Mouse (Mus musculus): ENCODE results near the gene Gm2663.
"Not testable (repeated sequence)": the region's sequence is repeated elsewhere in the genome, so short reads cannot be mapped to it uniquely, and the experiment has no call there.

Gene Gm2663

DNA sequence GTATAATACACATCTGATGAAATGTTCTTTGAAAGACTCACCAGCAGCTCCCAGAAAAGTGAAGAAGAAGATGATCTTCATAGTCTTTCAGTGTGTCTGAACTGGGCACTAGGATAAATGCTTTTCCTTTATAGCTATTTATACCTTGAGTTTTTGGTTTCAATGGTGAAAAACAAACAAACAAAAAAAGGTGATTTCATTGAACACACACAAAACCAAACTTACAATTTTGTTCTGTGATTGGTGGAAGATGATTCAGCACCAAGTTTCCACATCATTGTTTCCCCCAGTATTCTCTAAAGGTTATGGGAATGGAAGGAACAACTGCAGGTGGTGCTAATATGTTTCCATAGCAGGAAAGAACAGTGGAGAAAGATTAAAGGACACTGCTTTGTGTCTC lies at the start of gene Gm2663:
Gm2663 (minus strand) TSS at position 101 of the 400 bp plus-strand sequence.
- DNase-seq (ENCODE audit: low spot score in 2 of 2), result not testable (repeated sequence)

DNA sequence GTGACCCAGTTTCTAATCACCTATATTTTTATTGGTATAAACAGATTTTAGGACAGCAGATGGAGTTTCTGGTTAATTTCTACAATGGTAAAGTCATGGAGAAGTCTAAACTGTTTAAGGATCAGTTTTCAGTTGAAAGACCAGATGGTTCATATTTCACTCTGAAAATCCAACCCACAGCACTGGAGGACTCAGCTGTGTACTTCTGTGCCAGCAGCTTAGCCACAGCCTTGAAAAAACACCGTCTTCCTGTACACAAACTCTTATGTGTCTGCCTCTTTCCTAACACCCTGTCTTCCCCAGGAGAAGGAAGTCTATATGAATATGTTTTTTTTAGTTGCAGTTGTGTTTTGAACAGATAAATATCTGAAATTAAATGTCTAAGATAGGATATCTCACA lies 49.3 kb upstream of the Gm2663 start:
- DNase-seq (ENCODE audit: low spot score in 2 of 2), result no peak

DNA sequence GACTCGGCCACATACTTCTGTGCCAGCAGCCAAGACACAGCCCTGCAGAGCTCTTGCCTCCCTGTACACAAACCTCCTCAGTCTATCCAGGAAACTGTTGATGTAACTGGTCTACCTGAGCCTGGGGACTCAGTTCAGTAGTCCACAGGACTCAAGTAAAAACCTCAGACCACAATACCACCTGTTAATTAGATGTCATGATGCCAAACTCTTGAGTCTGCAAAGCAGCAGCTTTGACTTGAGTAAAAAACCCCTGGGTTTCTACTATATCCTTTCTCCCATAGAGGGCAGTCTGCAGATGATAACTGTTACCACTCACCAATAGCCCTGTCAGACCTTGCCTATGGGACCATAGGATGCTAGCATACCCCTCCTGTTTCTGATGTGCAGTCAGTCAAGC lies 48.7 kb upstream of the Gm2663 start:
- DNase-seq (ENCODE audit: low spot score in 2 of 2), result no peak

DNA sequence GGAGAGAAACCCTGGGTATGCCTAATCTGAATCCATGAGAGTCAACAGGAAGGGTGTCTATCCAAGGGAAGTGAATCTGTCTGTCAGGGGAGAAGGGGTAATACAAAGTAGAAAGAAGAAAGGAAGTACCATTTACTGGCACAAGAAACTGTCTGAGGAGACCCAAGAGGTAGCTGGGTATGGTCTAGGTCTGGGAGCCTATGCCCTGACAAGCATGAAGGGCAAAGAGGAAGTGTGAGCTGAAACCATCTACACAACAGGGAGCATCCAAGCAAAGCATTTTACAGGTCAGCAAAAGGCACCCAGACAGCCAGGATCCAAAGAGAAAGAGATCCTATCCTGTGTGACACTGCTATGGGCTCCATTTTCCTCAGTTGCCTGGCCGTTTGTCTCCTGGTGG lies 47.9 kb upstream of the Gm2663 start:
- DNase-seq (ENCODE audit: low spot score in 2 of 2), result no peak

DNA sequence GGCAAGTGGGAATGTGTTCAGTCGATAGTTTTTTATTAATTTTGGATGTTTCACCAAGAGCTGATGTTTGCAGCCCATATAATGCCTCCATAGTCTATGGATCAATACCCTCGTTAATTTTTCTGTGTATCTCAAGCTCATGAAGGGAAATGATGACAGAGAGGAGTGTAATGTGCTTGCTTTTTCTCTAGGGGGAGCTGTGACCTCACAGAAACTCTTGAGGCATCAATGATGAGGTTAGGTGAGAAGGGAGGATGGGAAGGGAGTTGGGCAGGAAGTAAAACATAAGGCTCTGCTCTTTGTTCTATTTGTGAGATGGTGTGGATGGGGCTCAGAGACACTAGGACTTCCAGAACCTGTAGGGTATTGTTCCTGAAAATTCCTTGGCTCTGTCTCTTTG lies 47.3 kb upstream of the Gm2663 start:
- DNase-seq (ENCODE audit: low spot score in 2 of 2), result no peak

DNA sequence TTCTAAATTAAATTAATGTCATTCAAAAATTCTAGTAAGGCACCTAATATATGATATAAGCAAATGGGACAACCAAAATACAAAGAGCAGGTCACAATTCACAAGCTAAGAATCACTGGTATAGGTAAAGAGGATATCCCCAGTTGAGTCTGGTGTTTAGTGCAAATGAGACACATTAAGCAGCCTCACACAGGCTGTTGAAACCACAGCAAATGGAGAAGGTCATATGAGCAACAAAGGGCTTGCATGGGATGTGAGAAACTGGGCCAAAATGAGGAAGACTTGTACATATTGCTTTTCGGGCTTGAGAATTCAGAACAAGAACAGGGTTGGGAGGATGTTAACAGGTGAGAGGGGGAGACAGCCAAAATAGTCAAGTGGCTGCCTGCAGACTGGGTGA lies 45.5 kb upstream of the Gm2663 start:
- DNase-seq (ENCODE audit: low spot score in 2 of 2), result no peak

DNA sequence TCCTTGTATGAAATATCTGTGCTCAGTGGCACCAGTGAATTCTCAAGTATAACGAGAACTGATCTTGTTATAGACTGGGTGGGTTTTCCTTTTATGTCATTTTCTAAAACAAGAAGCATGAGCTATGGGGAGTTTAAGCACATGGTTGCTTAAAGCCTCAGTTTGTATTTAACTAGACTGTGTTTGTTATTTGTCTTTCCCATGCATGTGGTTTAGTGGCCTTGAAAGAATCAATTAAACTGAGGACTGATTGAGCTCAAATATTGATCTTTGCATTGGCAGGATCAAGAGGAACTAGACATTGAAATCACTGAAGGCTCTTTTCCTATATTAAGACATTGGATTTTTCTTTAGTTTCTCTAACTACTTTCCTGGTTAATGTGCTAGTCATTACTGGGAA lies 45.0 kb upstream of the Gm2663 start:
- DNase-seq (ENCODE audit: low spot score in 2 of 2), result no peak

DNA sequence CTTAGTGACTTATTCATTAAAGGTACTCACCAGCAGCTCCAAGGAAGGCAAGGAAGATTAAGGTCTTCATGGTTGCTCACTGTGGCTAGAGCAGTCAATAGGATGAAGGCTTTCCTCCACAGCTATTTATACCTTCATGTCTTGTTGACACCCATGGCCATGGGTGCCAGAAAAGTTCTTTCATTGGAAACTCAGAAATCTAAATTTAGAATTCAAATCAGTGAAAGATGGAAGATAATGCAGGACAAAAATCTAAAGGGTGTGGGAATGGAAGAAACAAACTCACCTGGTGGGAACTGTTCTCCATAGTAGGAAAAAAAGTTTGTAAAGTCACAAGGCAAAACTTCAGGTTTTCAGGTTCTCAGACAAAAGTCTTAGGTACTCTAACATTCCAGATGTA lies 36.1 kb upstream of the Gm2663 start, which contains the start of gene 2210010C04Rik:
2210010C04Rik (minus strand) TSS at position 101 of the 400 bp plus-strand sequence.
- no peak for DNase-seq (ENCODE audit: low spot score in 2 of 2)

DNA sequence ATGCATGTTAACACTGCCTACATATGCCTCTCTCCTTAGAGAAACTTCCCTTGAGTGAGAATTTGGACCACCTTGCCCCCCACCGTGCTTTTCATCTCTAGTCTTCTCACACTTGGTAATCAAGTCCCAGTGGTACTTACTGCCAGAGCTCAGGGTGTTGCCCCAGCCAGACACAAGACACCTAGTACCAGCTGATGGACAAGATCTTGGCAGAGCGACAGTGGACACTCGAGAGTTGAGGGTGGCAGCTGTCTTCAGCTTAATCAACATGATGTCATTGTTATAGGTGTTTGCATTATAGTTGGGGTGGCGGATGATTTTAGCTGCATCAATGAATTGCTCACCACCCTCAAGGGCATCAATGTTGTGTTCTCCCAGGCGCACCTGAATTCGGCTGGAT lies 33.5 kb upstream of the Gm2663 start:
- no peak for DNase-seq (ENCODE audit: low spot score in 2 of 2)

DNA sequence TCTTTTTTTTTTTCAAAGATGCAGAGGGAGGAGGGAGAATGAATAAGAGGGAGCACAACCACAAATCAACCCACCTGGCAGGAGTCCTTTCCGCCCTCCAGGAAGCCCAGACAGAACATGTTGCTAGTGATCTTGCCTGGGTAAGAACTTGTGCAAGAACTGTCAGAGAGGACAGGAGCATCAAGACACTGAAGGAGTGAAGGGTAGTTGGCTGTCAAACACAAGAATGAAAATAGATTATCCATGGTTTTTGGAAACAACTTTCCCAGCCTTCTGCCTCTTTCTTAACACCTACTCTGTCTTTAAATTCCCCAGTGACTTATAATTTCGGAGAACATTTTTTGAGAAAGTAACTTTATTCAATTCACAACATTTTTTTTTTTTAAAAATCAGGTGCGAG lies 33.0 kb upstream of the Gm2663 start:
- no peak for DNase-seq (ENCODE audit: low spot score in 2 of 2)

DNA sequence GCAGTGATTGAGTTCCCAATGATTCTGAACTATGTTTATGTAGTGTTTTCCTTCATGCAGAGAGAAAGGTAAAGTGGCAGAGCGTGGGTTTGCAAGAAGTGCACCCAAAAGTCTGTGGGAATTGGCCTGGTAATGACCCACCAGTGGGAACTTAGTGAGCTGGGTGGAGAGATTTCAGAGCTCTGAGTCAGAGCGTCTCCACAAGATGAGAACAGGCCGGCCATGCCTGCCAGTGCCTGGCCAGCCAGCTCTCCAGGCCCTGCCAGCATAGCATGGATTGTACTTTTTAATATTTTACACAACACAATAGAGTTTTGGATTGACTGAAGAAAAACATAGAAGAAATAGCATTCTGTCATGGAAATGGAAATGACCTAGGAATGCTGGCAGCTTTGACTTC lies 31.5 kb upstream of the Gm2663 start:
- no peak for DNase-seq (ENCODE audit: low spot score in 2 of 2)

DNA sequence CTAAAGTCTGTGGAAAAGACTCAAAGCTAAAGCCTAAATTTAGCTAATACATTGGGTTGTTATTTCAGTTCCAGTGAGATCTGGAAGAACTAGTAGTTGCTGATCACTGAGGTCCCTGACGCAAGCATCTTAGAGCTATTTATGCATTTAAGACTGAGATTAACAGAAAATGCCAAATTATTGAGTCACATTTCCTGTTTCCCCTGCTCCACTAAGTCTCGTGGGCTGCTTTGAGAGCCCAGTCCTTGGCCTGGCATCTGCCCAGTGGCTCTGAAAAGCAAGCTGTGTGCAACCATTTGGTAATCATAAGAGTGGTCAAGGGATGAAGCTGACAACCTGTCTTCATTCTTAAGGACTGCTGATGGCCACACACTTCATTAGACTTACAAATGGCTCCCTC lies 27.8 kb upstream of the Gm2663 start:
- no peak for DNase-seq (ENCODE audit: low spot score in 2 of 2)

DNA sequence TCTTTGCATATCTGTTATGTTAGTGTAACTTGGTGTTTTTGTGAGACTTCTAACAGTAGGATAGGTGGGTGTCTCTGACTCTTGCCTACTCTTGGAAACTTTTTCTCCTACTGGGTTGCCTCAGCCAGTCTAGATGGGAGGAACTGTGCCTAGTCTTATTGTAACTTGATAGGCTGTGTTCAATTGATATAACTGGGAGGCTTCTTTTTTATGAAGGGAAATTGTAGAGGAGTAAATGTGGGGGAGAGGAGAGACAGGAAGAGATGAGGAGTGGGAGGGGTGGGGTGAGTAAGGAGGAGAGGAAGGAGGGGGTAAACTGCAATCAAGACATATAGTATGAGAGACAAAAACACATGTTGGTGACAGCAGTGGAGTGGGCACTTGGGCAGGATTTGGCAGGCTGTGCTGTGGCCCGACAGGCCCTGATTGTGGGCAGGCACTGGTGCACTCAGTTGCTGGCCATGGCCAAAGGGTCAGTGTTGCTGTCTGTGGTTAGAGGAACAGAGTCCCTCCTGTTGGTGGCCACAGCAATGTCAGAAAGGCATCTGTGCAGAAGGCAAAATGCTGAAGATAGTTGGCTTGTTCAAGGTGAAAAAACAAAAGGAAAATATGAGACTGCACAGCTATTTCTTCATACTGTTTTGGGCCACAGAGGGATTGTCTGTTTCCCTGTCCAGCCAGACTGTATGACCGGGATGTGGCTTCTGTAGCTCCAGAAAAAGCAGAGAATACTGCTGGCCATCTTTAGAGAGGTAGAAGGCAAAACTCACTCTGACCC lies 26.8 kb upstream of the Gm2663 start:
- no peak for DNase-seq (ENCODE audit: low spot score in 2 of 2)

DNA sequence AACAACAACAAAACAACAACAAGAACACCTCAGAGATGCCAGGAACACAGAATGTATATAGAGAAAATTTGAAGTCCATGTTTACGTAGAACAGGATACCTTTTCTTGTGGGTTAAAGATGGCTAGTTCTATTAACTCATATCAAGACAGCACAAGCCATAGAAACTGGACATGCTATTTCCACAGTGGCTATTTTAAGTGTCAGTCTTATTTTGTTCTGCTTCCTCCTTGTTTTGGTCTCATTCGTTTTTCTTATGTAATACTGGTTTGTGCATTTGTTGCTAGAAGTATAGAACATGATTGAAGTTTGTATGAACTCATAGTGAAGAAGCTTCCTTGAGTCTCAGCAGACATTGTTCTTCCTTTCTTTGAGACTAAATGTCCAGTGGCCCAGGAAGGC lies 19.9 kb upstream of the Gm2663 start:
- DNase-seq (ENCODE audit: low spot score in 2 of 2), result no peak

DNA sequence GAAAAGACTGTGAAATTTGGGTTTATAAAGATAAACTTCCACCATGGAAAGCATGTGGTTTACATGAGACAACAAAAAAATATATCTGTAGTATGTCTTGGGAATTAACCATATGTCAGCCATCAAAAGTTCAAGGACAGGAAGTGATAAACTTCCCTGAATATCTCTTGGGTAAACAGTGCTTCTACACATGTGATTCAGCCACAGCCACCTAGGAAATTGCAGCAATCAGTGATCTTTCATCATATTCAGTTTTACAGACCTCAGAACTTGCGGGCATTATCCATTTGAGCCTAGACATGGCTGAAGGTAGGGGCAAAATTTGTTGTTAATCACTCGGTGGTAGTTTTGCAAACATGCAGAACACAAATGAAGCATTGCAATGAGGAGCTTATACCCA lies 19.4 kb upstream of the Gm2663 start:
- no peak for DNase-seq (ENCODE audit: low spot score in 2 of 2)

DNA sequence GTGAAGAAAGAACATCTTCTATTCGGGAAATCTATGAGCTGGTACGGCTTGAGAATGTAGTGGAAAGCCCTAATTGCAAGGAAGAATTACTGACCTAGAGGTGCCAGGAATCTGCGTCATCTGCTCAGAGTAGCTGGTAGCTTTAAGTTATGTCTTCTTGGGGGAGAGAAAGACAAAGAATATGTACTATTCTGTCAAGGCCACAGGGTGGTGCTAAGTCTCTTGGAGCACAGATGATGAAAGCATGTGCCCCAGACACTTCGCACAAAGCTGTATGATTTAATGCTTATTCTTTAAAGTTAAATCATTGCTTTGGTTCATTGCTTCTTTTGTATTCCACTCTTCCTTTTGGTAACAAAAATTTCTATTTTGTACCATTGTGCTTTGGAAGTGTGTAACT lies 15.8 kb upstream of the Gm2663 start:
- no peak for DNase-seq (ENCODE audit: low spot score in 2 of 2)

DNA sequence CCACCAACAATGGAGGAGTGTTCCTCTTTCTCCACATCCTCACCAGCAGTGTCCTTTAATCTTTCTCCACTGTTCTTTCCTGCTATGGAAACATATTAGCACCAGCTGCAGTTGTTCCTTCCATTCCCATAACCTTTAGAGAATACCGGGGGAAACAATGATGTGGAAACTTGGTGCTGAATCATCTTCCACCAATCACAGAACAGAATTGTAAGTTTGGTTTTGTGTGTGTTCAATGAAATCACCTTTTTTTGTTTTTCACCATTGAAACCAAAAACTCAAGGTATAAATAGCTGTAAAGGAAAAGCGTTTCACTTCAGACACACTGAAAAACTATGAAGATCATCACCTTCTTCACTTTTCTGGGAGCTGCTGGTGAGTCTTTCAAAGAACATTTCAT lies 34.8 kb downstream of the Gm2663 start, which contains the start of gene 1810009J06Rik:
1810009J06Rik (plus strand) TSS at position 301 of the 400 bp plus-strand sequence.
- not testable (repeated sequence) for DNase-seq (ENCODE audit: low spot score in 2 of 2)

DNA sequence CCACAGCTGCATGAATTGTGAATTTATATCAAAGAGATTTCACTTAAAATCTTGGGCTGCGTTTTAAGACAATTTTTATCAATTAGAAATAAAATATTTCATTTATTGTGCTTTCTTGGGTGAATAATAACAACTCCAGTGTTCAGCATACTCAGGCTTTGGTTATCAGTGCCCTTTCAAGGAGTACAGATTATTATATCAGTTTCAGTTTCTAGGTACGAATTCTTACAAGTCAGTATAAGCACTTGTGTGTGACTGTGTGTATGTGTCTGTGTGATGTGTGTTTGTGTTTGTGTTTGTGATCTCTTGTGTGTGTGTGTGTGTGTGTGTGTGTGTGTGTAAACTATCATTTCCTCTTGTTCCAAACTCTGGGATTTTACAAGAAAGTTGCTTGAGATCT lies 45.6 kb downstream of the Gm2663 start:
- DNase-seq (ENCODE audit: low spot score in 2 of 2), result no peak

DNA sequence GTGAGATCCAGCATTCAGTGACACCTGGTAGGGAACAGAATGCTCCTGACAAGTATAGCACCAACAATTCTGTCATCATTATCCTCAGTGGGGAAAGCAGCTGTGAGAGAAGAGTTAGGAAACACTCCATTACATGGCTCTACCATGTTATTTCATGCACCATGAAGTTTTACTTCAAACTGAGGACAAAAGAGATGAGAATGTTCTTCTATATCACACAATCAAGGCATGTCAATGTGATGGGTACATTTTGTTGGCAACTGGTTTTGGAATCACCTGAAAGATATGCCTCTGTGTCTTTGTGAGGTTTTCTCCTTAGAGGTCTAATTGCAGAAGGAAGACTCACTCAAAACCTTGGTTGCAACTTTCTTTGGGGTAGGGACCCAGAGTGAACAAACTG lies 47.5 kb downstream of the Gm2663 start, which contains the start of gene Gm4744:
Gm4744 (minus strand) TSS at position 101 of the 400 bp plus-strand sequence.
- no peak for DNase-seq (ENCODE audit: low spot score in 2 of 2)
